Mouse (Mus musculus) olfactory bulb, adult 2 months (tissue): Measurements from ENCODE around the gene Fam171a2.

Experiments
- CTCF ChIP-seq: fragments of 200-500 bp; IDR thresholded peaks from 2 replicates; pipeline ENCODE4 v1.5.1; 2012; ENCODE audit warnings: low read depth, mild to moderate bottlenecking, low read length, moderate library complexity; ENCODE audit not compliant: insufficient read depth
- POLR2A ChIP-seq: fragments of 200-500 bp; IDR thresholded peaks from 2 replicates; pipeline ENCODE4 v1.6.1; 2012; ENCODE audit warnings: mild to moderate bottlenecking, low read depth, low read length, moderate library complexity; ENCODE audit not compliant: insufficient read depth

DNA sequence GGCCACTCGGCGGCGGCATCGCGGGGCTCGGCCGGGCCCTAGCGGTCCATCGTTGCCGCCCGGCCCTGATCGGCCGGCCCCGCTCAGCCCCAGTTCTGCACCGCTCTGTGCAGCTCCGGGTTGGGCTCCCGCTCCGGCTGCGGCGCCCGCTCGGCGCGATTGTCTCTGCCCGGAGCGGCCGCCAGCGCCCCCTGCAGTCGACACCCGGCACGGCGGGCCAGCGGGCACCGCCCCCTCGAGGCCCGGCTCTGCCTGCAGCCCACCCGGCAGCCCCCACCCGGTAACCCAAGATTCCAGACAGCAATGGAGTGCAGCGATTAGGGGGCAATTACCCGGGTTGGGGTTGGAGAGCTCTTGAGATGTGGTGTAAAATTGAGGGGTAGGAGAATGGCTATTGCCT is at the start of gene Fam171a2:
- TF ChIP-seq POLR2A (peak; percentile 86), CTCF (peak; percentile 96)
